In genomic region chr16:18119031-18119730, GRCm38 (mm10) we compare ENCODE assay signal across 9 mouse cellular contexts. TPM values are rescaled to one million over a fixed set of nuclear protein-coding genes. Genes with fewer than 3 reads are reported as not detected.
DNase-seq lines count a peak whose midpoint lies in the region; ATAC-seq and TF ChIP-seq lines count a peak whose summit lies in the region.
"Had no signal": no experiment of that assay in that cellular context is flagged by ENCODE, and none has a peak within 500 bp of the region (broad histone marks: within the 10 kb centered on the region; RNA-seq: fewer than 3 reads in every experiment).

No protein-coding gene starts in this region.

- H3K4me1 ChIP-seq in lung, adult 2 months (ENCODE audit: control insufficient read depth, insufficient read depth, low read length): no peaks in the 10 kb centered on the region
- H3K4me1 ChIP-seq in embryonic facial prominence, embryonic 10.5 days: no peaks in the 10 kb centered on the region; the same call in 1 of the 2 replicates
- H3K4me1 ChIP-seq in intestine, postnatal 0 days (replicated peaks; ENCODE audit: control insufficient read depth, insufficient read depth, low read length): no peaks in the 10 kb centered on the region
- H3K4me1 ChIP-seq in small intestine, adult 2 months (ENCODE audit: control insufficient read depth, insufficient read depth, insufficient read length, low read length): no peaks in the 10 kb centered on the region

- 0 out of 2 replicates have a peak, but pooled peaks have one; percentile 41 for ATAC-seq in intestine, postnatal 0 days
- ATAC-seq in megakaryocyte progenitor cell, adult 5-6 weeks (replicated peaks; ENCODE audit: poor library complexity): peak; percentile 90

- H3K9ac ChIP-seq in intestine, postnatal 0 days (ENCODE audit: low read depth, low read length): no peak overlapping the region

- H3K9me3 ChIP-seq in embryonic facial prominence, embryonic 10.5 days: no peaks in the 10 kb centered on the region
- H3K9me3 ChIP-seq in intestine, postnatal 0 days (ENCODE audit: control insufficient read depth): no peaks in the 10 kb centered on the region

- no peaks in the 10 kb centered on the region for H3K36me3 ChIP-seq in embryonic facial prominence, embryonic 10.5 days (replicated peaks)
- H3K36me3 ChIP-seq in intestine, postnatal 0 days (ENCODE audit: control insufficient read depth, insufficient read depth): no peaks in the 10 kb centered on the region
- no peaks in the 10 kb centered on the region for H3K36me3 ChIP-seq in small intestine, adult 2 months (ENCODE audit: control insufficient read depth, insufficient read depth, low read length)

- H3K27me3 ChIP-seq in embryonic facial prominence, embryonic 10.5 days (replicated peaks; ENCODE audit: low read depth, poor library complexity, severe bottlenecking): peaks cover 15% of the 10 kb centered on the region
- H3K27me3 ChIP-seq in intestine, postnatal 0 days (replicated peaks; ENCODE audit: control insufficient read depth, insufficient read depth, low read length): no peaks in the 10 kb centered on the region
- no peaks in the 10 kb centered on the region for H3K27me3 ChIP-seq in small intestine, adult 2 months (ENCODE audit: control insufficient read depth, insufficient read depth, low read length)

- WGBS in lung, adult 2 months: 27% methylated on average over 8 of the region's 8 CpGs
- 25% methylated on average over 8 of the region's 8 CpGs for WGBS in embryonic facial prominence, embryonic 10.5 days
- WGBS in intestine, postnatal 0 days: 22% methylated on average over 8 of the region's 8 CpGs
- WGBS in small intestine, adult 2 months: 27% methylated on average over 8 of the region's 8 CpGs

- no peak for TF ChIP-seq POLR2A in lung, adult 2 months (IDR thresholded peaks at IDR 0.05; ENCODE audit: borderline replicate concordance, extremely low read depth, low read depth, low read length)
- TF ChIP-seq POLR2A in small intestine, adult 2 months (IDR thresholded peaks at IDR 0.05; ENCODE audit: low read depth, low read length): no peak

- H3K4me2 ChIP-seq in intestine, postnatal 0 days (replicated peaks; ENCODE audit: low read depth): no peak overlapping the region

- H3K27ac ChIP-seq in embryonic facial prominence, embryonic 10.5 days (replicated peaks): no peak overlapping the region
- H3K27ac ChIP-seq in intestine, postnatal 0 days (ENCODE audit: low read depth, low read length): no peak overlapping the region
- H3K27ac ChIP-seq in small intestine, adult 2 months (ENCODE audit: insufficient read depth, low read depth, low read length): no peak overlapping the region

- no peak overlapping the region for H3K4me3 ChIP-seq in lung, adult 2 months (replicated peaks; ENCODE audit: extremely low read depth, low read depth, low read length)
- no peak overlapping the region for H3K4me3 ChIP-seq in embryonic facial prominence, embryonic 10.5 days
- no peak overlapping the region for H3K4me3 ChIP-seq in intestine, postnatal 0 days (ENCODE audit: low read depth, low read length)
- H3K4me3 ChIP-seq in small intestine, adult 2 months (ENCODE audit: low read depth, low read length): no peak overlapping the region
- H3K4me3 ChIP-seq: myocyte had no signal

- DNase-seq in lung, adult 2 months: no peak
- DNase-seq in lung, postnatal 25 days (ENCODE audit: low spot score): no peak
- DNase-seq in adrenal gland, postnatal 25 days: peak; percentile 41
- DNase-seq in embryonic facial prominence, embryonic 10.5 days (ENCODE audit: low spot score): peak; percentile 63
- DNase-seq in urinary bladder, postnatal 36 days (ENCODE audit: low spot score in 2 of 2): no peak

- peak; percentile 39 for TF ChIP-seq CTCF in lung, adult 2 months (IDR thresholded peaks at IDR 0.05; ENCODE audit: insufficient read depth, low read length)
- peak; percentile 89 for TF ChIP-seq CTCF in intestine, postnatal 0 days (IDR thresholded peaks at IDR 0.05; ENCODE audit: low read depth)
- TF ChIP-seq CTCF in small intestine, adult 2 months (IDR thresholded peaks at IDR 0.05; ENCODE audit: extremely low read depth, insufficient read length, insufficient replicate concordance, low read depth, low read length): peak; percentile 60; the same call in 1 of the 2 replicates

RNA-seq across cellular contexts. Expression of gene Rtn4r, which starts 8.3 kb away (rescaled TPM):
- 1.1 and 1.4 TPM in 2 replicates for polyA plus RNA-seq in lung, adult 2 months (2012; rRNA removed)
- not detected in 2 replicates for total RNA-seq in adrenal gland, postnatal 25 days (2021)
- 0.87 and 1.4 TPM in 2 replicates for polyA plus RNA-seq in embryonic facial prominence, embryonic 10.5 days (2016; fragmentation: Nextera tagmentation; extraction: Ambion mirVana)
- polyA plus RNA-seq in intestine, postnatal 0 days (2015; fragmentation: Nextera tagmentation; extraction: Ambion mirVana): 1.6 and 1.9 TPM in 2 replicates
- total RNA-seq in megakaryocyte progenitor cell, adult 5-6 weeks (2015): 6.0 and 8.3 TPM in 2 replicates
- 2.2 and 2.3 TPM in 2 replicates for total RNA-seq in megakaryocyte progenitor cell, adult 5-6 weeks (2017)
- polyA plus RNA-seq in small intestine, adult 2 months (2012; rRNA removed): 8.4 and 21.9 TPM in 2 replicates

RNA-seq across cellular contexts. Expression of gene Prodh, which starts 29.2 kb away (rescaled TPM):
- 49.3 and 56.7 TPM in 2 replicates for polyA plus RNA-seq in lung, adult 2 months (2012; rRNA removed)
- total RNA-seq in adrenal gland, postnatal 25 days (2021): 41.8 and 67.7 TPM in 2 replicates
- 16.2 and 16.9 TPM in 2 replicates for polyA plus RNA-seq in embryonic facial prominence, embryonic 10.5 days (2016; fragmentation: Nextera tagmentation; extraction: Ambion mirVana)
- polyA plus RNA-seq in intestine, postnatal 0 days (2015; fragmentation: Nextera tagmentation; extraction: Ambion mirVana): 23.2 and 40.9 TPM in 2 replicates
- 10.9 and 16.8 TPM in 2 replicates for total RNA-seq in megakaryocyte progenitor cell, adult 5-6 weeks (2015)
- total RNA-seq in megakaryocyte progenitor cell, adult 5-6 weeks (2017): 60.3 and 64.2 TPM in 2 replicates
- polyA plus RNA-seq in small intestine, adult 2 months (2012; rRNA removed): 26.1 and 89.7 TPM in 2 replicates

Comparison
In these comparisons a context has a peak if more than half of its experiments do, and no peak if none do; other contexts are left out.
1. DNase-seq: peak in adrenal gland, postnatal 25 days (single experiment) and embryonic facial prominence, embryonic 10.5 days (single experiment); none in lung, adult 2 months (single experiment), lung, postnatal 25 days (single experiment) and urinary bladder, postnatal 36 days (0 of 2).
2. CTCF ChIP-seq: peak in every context shown above with its lines; median percentile 89 in intestine, postnatal 0 days; 60 in small intestine, adult 2 months; 39 in lung, adult 2 months.